Mouse (Mus musculus): ENCODE results near the gene Olfr767. TPM values are rescaled to one million over a fixed set of nuclear protein-coding genes. Genes with fewer than 3 reads are reported as not detected.
"Not testable (repeated sequence)": the region's sequence is repeated elsewhere in the genome, so short reads cannot be mapped to it uniquely, and the experiment has no call there.

Olfr767 gene
- total RNA-seq (2021): not detected

DNA sequence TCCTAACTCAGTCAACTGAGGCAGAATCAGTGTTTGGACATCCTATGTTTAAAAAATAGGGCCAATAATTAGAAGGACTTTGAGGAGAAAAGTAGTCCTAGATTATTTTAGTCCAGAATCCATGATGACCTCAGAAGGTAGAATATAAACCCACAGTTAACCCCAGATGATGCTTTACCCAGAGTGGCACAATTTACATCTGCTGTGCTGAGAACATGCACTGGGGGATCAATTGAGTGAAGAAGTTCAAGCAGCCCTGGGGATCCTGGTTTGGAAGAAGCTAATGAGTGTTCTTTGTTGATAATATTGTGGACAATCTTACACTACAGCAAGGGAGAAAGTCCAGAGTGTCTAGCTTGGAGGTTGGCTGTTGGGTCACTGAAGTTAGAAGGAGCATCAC is at the start of gene Olfr767:
Gene Olfr767, minus strand, starts transcription at position 101 of the 400 bp plus-strand sequence.
- DNase-seq (ENCODE audit: low spot score in 2 of 2); intact Hi-C loops (cut with DNase I): not testable (repeated sequence)

DNA sequence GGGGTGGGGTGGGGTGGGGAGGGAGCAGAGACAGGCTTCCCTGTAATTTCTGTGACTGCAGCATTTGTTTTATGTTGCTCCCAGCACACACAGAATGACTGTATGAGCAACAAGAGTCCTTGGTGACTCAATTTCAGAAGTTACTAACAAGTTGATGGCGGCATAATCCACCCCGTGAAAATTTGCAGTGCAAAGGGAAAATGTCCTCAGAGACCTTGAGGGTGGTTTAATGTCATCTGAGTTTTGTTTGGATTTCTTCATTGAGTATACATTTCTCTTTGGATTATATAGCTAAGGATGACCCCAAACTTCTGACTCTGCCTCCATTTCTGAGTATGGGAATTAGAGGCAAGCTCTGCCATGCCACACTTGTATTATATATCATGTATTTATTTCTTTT is 35.1 kb upstream of the Olfr767 start, which contains the start of gene Olfr769:
Gene Olfr769, minus strand, starts transcription at position 101 of the 400 bp plus-strand sequence.
- intact Hi-C loops (cut with DNase I): no loop called here
- DNase-seq (ENCODE audit: low spot score in 2 of 2): no peak

GRCm38 (mm10) chr10:129115146-129115545 is 32.4 kb upstream of the Olfr767 start:
- intact Hi-C loops (cut with DNase I): no loop called here
- no peak for DNase-seq (ENCODE audit: low spot score in 2 of 2)

- DNase-seq (ENCODE audit: low spot score in 2 of 2): no peak
- intact Hi-C loops (cut with DNase I): no loop called here
Observed at GRCm38 (mm10) chr10:129101231-129101630, 18.5 kb upstream of the Olfr767 start.

DNA sequence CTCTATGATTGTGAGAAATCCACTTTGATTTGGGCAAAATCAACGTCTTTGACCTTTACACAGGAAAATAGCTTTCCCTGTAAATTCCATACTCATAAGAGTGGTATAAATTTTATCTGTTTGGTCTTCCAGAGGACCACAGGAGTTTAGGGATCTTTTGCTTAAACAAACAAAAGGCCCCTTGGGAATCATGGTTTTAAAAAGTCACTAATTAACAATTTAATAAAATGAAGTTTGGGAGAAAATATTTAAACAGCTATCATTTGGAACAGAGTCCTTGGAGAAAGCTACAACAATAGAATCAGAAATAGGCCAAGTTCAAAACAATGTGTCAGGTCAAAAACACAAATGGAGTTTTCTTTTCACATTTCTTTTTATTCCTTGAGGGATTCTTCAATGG is 16.6 kb upstream of the Olfr767 start, which contains the start of gene Olfr768:
Gene Olfr768, minus strand, starts transcription at position 101 of the 400 bp plus-strand sequence.
- intact Hi-C loops (cut with DNase I): no loop called here
- no peak for DNase-seq (ENCODE audit: low spot score in 2 of 2)

DNA sequence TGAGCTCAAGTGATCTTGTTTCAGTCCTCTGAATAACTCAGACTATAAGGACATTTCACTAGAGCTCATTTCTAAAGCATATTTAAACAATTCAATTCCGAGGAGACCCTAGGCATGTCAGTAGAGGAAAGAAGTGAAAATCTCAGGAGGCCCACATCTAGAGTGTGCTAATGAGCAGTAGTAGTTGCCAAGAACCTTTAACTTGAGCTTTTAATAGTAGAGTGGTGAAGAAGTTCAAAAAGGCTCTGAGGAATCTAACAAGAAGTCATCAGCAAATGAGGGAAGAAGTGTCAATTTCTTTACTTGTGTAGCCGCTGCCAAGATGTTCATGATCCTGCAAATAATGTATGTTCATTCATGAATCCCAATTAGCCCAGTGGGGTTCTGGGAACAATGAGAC is 13.8 kb downstream of the Olfr767 start, which contains the start of gene Olfr766-ps1:
Gene Olfr766-ps1, minus strand, starts transcription at position 101 of the 400 bp plus-strand sequence.
- no peak for DNase-seq (ENCODE audit: low spot score in 2 of 2)
- intact Hi-C loops (cut with DNase I): no loop called here

- intact Hi-C loops (cut with DNase I); DNase-seq (ENCODE audit: low spot score in 2 of 2): not testable (repeated sequence)
Observed at GRCm38 (mm10) chr10:129049898-129050297, 32.8 kb downstream of the Olfr767 start, which contains the start of gene Olfr765. TSS of gene Olfr765 (minus strand) at chr10:129049998.

DNA sequence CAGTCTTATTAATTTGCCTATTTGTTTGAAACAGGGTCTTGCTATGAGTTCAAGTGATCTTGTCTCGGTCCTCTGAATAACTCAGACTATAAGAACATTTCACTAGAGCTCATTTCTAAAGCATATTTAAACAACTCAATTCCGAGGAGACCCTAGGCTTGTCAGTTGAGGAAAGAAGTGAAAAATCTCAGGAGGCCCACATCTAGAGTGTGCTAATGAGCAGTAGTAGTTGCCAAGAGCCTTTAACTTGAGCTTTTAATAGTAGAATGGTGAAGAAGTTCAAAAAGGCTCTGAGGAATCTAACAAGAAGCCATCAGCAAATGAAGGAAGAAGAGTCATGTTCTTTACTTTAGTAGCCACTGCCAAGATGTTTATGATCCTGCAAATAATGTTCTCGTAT is 42.9 kb downstream of the Olfr767 start, which contains the start of gene Olfr764-ps1:
Gene Olfr764-ps1, minus strand, starts transcription at position 101 of the 400 bp plus-strand sequence.
- intact Hi-C loops (cut with DNase I): no loop called here
- DNase-seq (ENCODE audit: low spot score in 2 of 2): no peak

GRCm38 (mm10) chr10:129028343-129028742 is 54.4 kb downstream of the Olfr767 start:
- no peak for DNase-seq (ENCODE audit: low spot score in 2 of 2)
- intact Hi-C loops (cut with DNase I): no loop called here

DNA sequence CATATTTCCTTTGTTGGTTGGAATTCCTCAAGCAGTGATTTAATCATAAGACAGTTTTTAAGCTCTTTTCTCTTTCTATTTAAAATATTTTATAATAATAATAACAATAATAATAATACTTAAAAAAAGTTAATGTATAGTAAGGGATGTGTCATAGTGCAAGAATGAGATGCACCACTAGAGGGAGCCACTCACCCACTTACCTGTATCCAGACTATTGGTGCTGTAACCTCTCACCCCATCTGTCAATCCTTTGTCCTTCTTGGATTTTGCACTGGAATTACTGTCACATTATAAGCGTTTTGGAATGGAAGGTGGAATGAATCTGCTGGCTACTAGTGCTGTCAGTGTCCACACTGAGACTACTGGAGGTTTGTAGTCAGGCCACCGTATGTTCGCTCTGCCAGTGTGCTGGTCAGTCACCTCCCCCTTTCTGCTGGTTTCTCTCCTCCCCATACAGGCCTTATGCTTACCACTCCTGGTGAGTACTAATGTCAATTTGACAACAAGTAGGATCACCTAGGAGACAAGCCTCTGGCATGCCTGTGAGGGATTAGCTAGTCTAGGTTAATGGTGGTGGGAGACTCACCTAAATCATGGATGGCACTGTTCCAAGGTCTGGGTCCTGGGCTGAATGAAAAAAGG is 56.6 kb downstream of the Olfr767 start:
- intact Hi-C loops (cut with DNase I): loop anchor here (2.0 kb wide), 1 partner anchor 1067 kb away; no protein-coding TSS in a partner anchor
- DNase-seq (ENCODE audit: low spot score in 2 of 2): peak; percentile 15 to 17

Other genes starting within 250 kb of the Olfr767 start
- 10 to 100 TPM; 12.6 to 14.7 TPM for gene Gdf11, start 191.2 kb downstream of the Olfr767 start, total RNA-seq (2021)
- gene Cd63, start 181.9 kb downstream of the Olfr767 start, total RNA-seq (2021): 10 to 100 TPM; 59.5 to 64.6 TPM
- 1 to 10 TPM; 6.7 to 7.0 TPM for gene Rdh5, start 160.0 kb downstream of the Olfr767 start, total RNA-seq (2021)
- gene Bloc1s1, start 158.9 kb downstream of the Olfr767 start, total RNA-seq (2021): 10 to 100 TPM; 85.2 to 95.4 TPM
- 10 to 100 TPM; 13.0 to 16.5 TPM for gene Itga7, start 149.1 kb downstream of the Olfr767 start, total RNA-seq (2021)
- not detected for gene Mettl7b, start 121.9 kb downstream of the Olfr767 start, total RNA-seq (2021)
- gene Olfr9, start 93.5 kb downstream of the Olfr767 start, total RNA-seq (2021): not detected
- not detected for gene Olfr763, start 72.1 kb downstream of the Olfr767 start, total RNA-seq (2021)
- not detected for gene Olfr764-ps1, start 43.0 kb downstream of the Olfr767 start, total RNA-seq (2021)
- not detected for gene Olfr765, start 32.9 kb downstream of the Olfr767 start, total RNA-seq (2021)
- not detected for gene Olfr766-ps1, start 13.9 kb downstream of the Olfr767 start, total RNA-seq (2021)
- gene Olfr768, start 16.5 kb upstream of the Olfr767 start, total RNA-seq (2021): not detected
- not detected for gene Olfr769, start 35.0 kb upstream of the Olfr767 start, total RNA-seq (2021)
- not detected for gene Olfr770, start 56.1 kb upstream of the Olfr767 start, total RNA-seq (2021)
- gene Olfr771, start 81.8 kb upstream of the Olfr767 start, total RNA-seq (2021): not detected
- not detected for gene Olfr772, start 95.0 kb upstream of the Olfr767 start, total RNA-seq (2021)
- gene Olfr773, start 104.5 kb upstream of the Olfr767 start, total RNA-seq (2021): not detected
- gene Olfr774, start 153.3 kb upstream of the Olfr767 start, total RNA-seq (2021): not detected
- not detected for gene Olfr775, start 165.5 kb upstream of the Olfr767 start, total RNA-seq (2021)
- not detected for gene Olfr776, start 176.2 kb upstream of the Olfr767 start, total RNA-seq (2021)
- gene Olfr777, start 188.6 kb upstream of the Olfr767 start, total RNA-seq (2021): not detected
- gene Olfr780, start 235.2 kb upstream of the Olfr767 start, total RNA-seq (2021): not detected
- gene Olfr781, start 245.9 kb upstream of the Olfr767 start, total RNA-seq (2021): not detected

Measured in left cerebral cortex, postnatal 36 days (tissue).